Mouse (Mus musculus): ENCODE data around the gene Omp.
A peak's percentile ranks its signal among the peaks of the same experiment; 100 is the strongest.

The Omp gene

DNA sequence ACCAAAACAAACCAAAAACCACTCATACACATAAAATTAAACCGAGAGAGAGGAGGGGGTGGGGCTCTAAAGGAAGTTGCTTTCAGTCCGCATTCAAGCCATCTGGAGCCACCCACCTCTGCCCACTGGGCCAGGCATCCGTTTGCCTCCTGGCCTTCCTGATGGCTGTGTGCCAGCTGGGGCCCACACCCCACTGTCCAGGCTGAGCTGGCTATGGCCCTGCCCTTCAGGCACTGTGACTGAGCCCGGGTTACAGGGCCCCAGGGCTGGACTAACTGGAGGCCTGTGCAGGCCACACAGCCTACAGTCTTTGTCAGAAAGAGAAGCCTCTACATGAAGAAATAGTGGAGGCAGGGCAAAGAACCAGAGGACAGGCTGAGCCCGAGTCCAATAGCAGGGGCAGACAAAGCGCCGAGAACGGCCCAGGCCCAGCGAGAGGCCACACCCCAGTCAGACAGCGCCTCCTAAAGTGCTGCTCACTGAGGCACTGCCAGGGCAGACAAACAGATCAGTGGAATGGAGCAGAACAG, 19.8 kb upstream of the Omp start:
- DNase-seq (ENCODE audit: low spot score) = no peak

DNA sequence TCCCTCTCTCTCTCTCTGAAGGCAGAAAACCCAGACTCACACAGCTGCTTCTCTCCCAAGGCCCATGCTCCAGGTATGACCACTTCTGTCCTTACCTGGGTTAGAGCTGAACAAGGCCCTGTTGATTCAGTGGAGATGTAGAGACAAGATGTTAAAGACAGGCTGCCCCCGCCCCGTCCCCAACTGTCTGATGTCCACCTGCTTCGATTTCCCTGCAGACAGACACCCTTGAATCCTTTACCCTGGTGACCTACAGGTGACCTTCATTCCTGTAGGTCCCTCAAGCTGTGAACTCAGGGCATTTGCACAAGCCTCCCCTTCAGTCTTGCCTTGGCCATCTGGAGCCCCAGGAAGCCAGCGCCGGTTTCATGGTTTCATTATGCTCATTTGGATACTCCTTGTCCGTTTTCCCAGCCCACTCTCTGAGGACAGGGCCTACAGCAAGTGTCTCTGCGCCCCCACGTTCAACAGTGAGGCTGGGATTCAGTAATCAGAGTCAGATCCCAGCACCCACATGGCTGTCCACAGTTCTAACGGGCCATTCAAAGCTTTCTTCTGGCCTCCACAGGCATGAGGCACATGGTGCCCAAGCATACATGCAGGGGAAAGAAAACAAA, 19.2 kb upstream of the Omp start:
- no peak for DNase-seq (ENCODE audit: low spot score)

DNA sequence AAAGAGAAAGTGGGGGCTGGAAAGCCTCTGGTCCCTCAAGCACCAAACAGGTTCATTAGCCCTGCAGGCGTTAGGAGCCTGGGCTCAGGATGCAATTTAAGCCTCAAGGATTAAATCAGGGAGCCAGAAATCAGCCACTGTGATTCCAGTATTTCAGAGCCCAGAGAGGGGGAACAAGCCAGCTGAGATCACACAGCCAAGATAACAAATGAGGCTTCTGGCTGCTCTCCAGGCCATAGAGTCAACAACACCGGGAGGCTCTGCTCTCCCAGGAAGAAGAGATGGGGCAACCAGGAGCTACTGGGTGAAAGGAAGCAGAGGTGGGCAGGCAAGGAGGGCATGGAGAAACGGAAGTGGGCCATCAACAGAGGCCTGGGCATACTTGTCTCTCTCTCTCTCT, 18.4 kb upstream of the Omp start:
- no peak for DNase-seq (ENCODE audit: low spot score)

GRCm38 (mm10) chr7:98162239-98162638, 16.9 kb upstream of the Omp start:
- no peak for DNase-seq (ENCODE audit: low spot score)

DNA sequence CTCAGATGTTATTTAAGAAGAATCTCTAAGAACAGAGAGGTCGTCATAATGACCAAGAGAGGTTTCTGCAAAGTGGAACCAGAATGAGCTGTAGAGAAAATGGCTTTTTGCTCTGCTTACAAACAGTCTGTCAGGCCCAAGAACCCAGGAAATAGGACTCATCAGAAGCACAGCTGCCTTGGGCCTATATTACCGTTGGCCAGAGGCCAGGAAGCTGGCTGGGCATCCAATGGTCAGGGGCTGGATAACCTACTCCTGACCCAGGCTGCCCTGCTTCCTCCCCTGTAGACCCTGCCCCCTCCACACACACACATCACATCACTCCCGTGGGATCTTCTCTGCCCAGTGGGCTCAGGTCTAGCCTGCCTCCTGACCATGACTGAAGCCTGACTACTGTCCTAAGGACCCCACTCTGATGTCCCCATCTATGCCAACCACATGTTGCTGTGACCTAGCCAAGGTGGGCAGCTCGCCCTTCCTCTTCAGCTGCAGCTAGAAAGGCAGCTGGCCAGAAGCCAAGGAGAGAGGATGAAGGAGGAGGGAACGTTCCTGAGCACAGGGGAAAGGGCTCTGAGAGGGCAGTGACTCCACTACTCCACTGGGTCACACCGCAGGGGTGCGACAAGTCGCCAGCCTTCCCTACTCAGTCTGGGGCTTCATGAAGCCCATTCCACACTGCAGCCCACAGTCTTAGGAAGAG, 14.9 kb upstream of the Omp start:
- no peak for DNase-seq (ENCODE audit: low spot score)

DNA sequence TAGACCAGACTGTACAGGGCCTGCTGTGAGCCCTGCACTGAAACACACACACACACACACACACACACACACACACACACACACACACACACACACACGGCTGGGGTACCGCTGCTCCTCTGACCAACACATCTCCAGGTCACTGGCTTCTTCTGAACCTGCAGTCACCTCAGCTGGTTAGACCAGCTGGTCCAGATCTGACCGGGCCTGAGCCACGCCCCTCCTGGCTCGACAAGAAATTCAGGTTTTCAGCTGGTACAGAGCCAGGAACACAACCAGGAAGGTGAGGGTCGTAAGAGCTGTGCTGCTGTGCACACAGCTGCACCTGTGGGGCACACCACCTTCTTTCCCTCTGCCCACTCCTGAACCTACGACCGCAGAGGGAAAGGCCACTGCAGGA, 13.2 kb upstream of the Omp start:
- DNase-seq (ENCODE audit: low spot score) = no peak

DNA sequence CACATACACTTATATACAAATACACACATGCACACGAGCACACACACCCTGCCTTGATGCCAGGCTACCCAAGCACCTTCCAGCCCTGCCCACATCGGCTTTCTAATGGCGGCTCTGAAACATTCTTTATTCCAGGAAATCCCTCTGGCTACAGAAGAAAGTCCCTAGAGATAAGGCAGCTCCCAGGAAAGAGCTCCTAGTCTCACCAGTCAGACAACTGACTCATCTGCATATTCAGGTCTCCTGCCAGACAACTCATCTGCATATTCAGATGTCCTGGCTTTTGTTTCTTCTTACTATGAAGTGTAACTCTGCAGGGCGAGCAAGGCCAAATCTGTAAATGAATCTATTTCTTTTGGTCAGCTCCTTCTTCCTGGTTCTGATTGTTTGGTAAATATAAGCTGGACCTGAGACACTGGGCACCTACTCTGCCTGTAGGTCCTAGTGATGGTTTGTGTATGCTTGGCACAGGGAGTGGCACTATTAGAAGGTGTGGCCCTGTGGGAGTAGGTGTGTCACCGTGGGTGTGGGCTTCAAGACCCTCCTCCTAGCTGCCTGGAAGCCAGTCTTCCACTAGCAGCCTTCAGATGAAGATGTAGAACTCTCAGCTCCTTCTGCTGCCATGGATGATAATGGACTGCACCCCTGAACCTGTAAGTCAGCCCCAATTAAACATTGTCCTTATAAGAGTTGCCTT, 12.5 kb upstream of the Omp start:
- DNase-seq (ENCODE audit: low spot score) = no peak

- no peak for DNase-seq (ENCODE audit: low spot score)
Measured at GRCm38 (mm10) chr7:98156280-98156665, 11.0 kb upstream of the Omp start.

DNA sequence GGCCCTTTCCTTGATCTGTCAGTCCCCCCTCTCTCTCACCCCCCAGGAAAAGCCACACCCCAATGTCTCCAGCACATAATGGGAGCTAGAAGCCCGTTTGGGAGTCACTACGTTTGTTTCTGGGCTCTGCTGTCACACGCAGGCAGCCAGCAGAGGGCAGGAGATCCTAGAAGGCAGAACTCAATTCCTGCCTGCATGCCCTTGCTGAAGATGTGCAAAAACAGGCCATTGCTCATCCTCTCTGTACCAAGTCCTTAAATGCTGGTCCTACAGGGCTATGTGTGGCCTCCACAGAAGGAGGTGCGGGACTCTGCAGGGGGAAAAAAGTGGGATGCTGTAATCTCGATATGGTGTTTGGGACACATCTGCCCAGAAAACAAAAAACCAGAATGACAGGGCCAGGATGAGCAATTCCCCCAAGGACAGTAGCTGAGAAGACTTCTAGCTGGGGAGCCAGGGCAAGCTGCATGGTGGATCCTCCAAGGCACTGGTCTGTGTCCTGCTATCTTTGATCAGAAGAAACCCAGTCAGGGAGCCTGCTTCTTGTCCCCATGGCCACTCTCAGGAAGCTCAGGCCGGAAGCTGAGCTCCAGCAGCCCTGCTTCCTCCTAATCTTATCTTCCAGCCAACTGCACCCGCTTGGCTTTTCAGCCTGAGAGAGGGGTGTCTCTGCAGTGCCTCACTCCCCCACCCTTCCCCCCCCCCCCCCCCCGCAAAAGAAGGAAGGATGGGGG, 10.4 kb upstream of the Omp start:
- DNase-seq (ENCODE audit: low spot score) = no peak

- no peak for DNase-seq (ENCODE audit: low spot score)
Measured at GRCm38 (mm10) chr7:98153892-98154291, 8.6 kb upstream of the Omp start.

DNA sequence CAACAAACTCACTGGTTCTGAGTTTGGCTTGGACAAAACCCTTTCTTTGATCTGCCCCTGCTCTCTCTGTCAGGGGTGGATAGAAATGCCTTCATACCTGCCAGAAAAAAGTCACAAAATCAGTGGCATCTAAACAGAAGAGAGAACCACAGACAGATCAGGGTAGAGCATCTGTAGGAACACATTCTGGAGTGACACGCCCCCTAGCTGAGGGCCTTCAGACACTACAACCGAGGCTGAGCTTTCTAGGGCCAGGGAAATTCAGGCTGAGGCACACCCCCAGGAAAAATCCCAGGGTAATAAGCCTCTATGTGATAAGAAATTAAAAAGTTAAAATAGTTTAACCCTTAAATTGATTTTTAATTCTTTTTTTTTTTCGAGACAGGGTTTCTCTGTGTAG, 8.0 kb upstream of the Omp start:
- DNase-seq (ENCODE audit: low spot score) = no peak

DNA sequence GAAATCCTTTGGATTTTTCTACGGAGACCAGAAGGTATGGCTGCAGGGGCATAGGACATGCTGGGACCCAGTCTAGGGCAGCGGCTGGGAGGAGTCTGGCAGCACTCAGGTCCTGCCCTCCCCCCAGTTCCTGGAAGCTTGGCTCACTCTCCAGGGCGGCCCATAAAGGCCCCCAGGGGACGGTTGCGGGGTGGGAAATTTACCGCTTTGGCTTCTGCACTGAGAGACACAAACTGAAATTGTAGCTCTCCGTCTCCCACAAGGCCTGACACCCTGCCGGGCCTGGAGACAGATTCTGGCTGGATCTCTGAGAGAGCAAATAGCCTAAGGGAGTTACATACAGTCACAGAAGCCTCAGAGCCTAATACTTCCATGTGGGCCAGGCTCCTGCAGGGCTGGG, 7.1 kb upstream of the Omp start:
- no peak for DNase-seq (ENCODE audit: low spot score)

GRCm38 (mm10) chr7:98150525-98150924, 5.2 kb upstream of the Omp start:
- DNase-seq (ENCODE audit: low spot score) = no peak

- no peak for DNase-seq (ENCODE audit: low spot score)
Measured at GRCm38 (mm10) chr7:98149802-98150201, 4.5 kb upstream of the Omp start.

DNA sequence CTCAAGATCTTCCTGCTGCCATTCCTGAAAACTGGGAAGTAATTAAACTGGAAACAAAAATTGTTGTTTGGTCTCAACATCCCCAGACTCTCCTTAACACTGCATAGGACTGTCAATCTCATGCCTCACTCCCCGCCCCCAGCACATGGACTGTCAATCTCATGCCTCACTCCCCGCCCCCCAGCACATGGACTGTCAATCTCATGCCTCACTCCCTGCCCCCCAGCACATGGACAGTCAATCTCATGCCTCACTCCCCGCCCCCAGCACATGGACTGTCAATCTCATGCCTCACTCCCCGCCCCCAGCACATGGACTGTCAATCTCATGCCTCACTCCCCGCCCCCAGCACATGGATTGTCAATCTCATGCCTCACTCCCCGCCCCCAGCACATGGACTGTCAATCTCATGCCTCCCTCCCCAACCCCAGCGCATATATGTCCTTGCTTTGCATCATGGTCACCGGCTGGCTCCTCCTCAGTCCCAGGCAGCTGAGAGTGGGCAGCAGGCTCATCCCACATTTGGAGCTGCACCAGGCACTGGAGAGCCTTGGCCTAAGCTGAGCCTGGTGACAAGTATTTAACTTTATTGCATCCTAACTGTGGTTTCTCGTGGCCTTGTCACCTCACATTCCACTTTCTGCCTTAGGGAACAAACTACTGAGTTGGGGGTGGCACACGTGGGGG, 3.6 kb upstream of the Omp start:
- no peak for DNase-seq (ENCODE audit: low spot score)

- DNase-seq (ENCODE audit: low spot score) = peak; percentile 80
Measured at GRCm38 (mm10) chr7:98147766-98148165, 2.5 kb upstream of the Omp start.

- no peak for DNase-seq (ENCODE audit: low spot score)
Measured at GRCm38 (mm10) chr7:98146447-98146845, 1.1 kb upstream of the Omp start.

- DNase-seq (ENCODE audit: low spot score) = no peak
Measured at GRCm38 (mm10) chr7:98145842-98146446, 642 bp upstream of the Omp start.

GRCm38 (mm10) chr7:98142648-98143047, 2.7 kb downstream of the Omp start:
- DNase-seq (ENCODE audit: low spot score) = no peak

DNA sequence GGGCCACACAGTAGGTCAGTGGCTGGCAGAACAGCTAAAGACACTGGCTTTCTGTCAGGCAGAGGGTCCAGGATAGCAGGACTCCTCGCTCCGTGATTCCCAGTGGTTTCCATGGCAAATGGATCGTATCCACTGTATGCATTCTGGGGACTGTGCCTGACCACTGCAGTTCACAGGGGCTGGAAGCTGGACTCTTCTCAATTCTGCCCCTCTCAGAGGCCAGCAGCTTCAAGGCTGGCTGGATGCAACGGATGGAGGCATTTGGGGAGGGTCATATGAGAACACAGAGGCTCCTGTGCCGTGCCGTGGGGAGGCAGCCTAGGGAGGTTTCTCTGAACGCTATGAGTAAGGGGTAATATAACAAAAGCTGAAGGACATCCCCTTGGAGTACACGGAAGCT, 3.1 kb downstream of the Omp start:
- DNase-seq (ENCODE audit: low spot score) = no peak

DNA sequence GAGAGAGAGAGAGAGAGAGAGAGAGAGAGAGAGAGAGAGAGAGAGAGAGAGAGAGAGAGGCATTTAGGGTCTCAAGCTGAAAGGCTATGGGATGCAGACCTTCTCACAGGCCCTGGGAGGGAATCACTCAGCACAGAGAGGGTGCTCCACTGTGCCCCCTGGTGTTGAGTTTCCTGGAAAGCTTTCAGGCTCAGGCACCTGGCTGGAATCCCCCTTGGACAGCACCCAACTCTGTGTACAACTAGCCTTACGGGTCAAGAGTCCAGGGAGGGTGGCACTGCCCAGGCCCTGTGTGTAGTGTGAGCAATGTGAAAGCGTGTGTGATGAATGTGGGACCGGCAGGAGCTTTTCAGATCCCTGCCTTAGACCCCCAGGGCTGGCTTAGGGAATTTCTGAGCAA, 4.1 kb downstream of the Omp start:
- DNase-seq (ENCODE audit: low spot score) = no peak

- DNase-seq (ENCODE audit: low spot score) = no peak
Measured at GRCm38 (mm10) chr7:98140597-98140996, 4.7 kb downstream of the Omp start.

All from testis, postnatal 14 days (tissue).